Mouse (Mus musculus): ENCODE measurements at regions not wholly inside any gene's neighbourhood (a gene's known extent, or its start where the extent isn't known, plus 50 kb on each side); places are given as distances from the start of the nearest gene placed in this dataset.

DNA sequence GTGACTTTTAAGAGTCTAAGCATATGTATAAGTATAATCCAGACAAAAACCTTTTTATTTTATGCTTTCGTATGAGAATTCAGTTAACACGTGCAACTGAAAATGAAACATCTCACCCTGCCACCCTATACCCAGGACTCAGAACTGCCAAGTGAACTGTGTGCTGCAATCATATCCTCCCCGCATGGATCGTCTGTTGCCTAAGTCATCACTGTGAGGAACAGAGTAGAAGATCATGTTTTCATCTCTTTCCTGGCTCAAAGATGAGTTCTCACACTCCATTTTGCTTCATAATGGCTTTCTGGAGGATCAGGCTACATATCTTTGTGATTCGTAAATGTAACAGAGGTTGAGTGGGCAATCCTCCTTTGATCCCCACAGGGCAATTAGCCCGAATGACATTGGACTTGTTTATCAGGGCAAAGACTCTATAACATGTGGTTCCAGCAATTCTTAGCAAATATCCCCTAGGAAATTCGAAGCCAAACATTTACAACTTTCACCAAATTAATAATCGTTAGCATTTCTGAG, 325.9 kb downstream of the Epha7 start:
- TF ChIP-seq GATA1 (IDR thresholded peaks at IDR 0.05; ENCODE audit: low read length) (no peak), TAL1 (IDR thresholded peaks at IDR 0.05; ENCODE audit: low read length) (no peak)

Measured in erythroblast, embryonic 14.5 days (primary cell).